Mouse (Mus musculus) kidney, adult 8-10 months (tissue): ENCODE results near the gene Olfr1271.
"Not testable (repeated sequence)": the region's sequence is repeated elsewhere in the genome, so short reads cannot be mapped to it uniquely, and the experiment has no call there.

Experiments
- DNase-seq, 2 experiments: peaks; one replicate each; pipeline ENCODE4 v3.0.0; 2022

Gene Olfr1271

GRCm38 (mm10) chr2:90270932-90271331 lies at the start of gene Olfr1271:
Olfr1271 (minus strand) TSS chr2:90271032.
- no peak for DNase-seq

GRCm38 (mm10) chr2:90292741-90293140 lies 21.9 kb upstream of the Olfr1271 start, which contains the start of gene Olfr1272:
Olfr1272 (minus strand) TSS chr2:90292841.
- no peak for DNase-seq

- no peak for DNase-seq
These were observed 13.3 kb downstream of the Olfr1271 start, which contains the start of gene Olfr142 for GRCm38 (mm10) chr2:90257492-90257891. Olfr142 (minus strand) TSS chr2:90257592.

- DNase-seq = not testable (repeated sequence)
These were observed 46.4 kb downstream of the Olfr1271 start, which contains the start of gene Olfr1506 for GRCm38 (mm10) chr2:90224393-90224792. Olfr1506 (minus strand) TSS chr2:90224493.
